Mouse (Mus musculus) gastrocnemius, postnatal 36 days (tissue): ENCODE measurements around the gene Dph5. TPM values are rescaled to one million over a fixed set of nuclear protein-coding genes. Genes with fewer than 3 reads are reported as not detected.
"Not testable (repeated sequence)": the region's sequence is repeated elsewhere in the genome, so short reads cannot be mapped to it uniquely, and the experiment has no call there.

Experiments used
- DNase-seq, 2 experiments: peaks; one replicate each; pipeline ENCODE4 v3.0.0; 2022
- intact Hi-C: fragments of 180-260 bp; cut with DNase I; formaldehyde crosslinking; loops from one replicate; pipeline ENCODE4 v1.15.1; 2025
- total RNA-seq, 2 experiments: library from RNA; stranded (reverse); gene quantifications; 2 replicates each; pipeline ENCODE4 v1.2.3; 2021

Dph5 gene
- total RNA-seq, 2 experiments from 2014 or later, result 4.9 to 6.7 TPM

- DNase-seq, result no peak
- intact Hi-C loops, result no loop called here
These were observed 871 bp downstream of the Dph5 start for GRCm38 (mm10) chr3:115888310-115889106.

GRCm38 (mm10) chr3:115892341-115892740, 4.7 kb downstream of the Dph5 start:
- intact Hi-C loops, result no loop called here
- no peak for DNase-seq

- intact Hi-C loops, result no loop called here
- no peak for DNase-seq
These were observed 5.5 kb downstream of the Dph5 start for GRCm38 (mm10) chr3:115893166-115893565.

GRCm38 (mm10) chr3:115898354-115898948, 10.8 kb downstream of the Dph5 start:
- intact Hi-C loops, result no loop called here
- DNase-seq, result no peak

GRCm38 (mm10) chr3:115902301-115902956, 14.8 kb downstream of the Dph5 start:
- no peak for DNase-seq
- intact Hi-C loops, result no loop called here

- DNase-seq, result no peak
These were observed 17.4 kb downstream of the Dph5 start for GRCm38 (mm10) chr3:115905067-115905466.

GRCm38 (mm10) chr3:115905567-115905966, 17.9 kb downstream of the Dph5 start:
- intact Hi-C loops, result no loop called here

More at GRCm38 (mm10) chr3:115905067-115905466, 17.4 kb downstream of the Dph5 start:
- intact Hi-C loops, result no loop called here

GRCm38 (mm10) chr3:115907406-115907805, 19.8 kb downstream of the Dph5 start:
- DNase-seq, intact Hi-C loops: not testable (repeated sequence)

More at GRCm38 (mm10) chr3:115905567-115905966, 17.9 kb downstream of the Dph5 start:
- DNase-seq, result no peak

GRCm38 (mm10) chr3:115924401-115925190, 37.0 kb downstream of the Dph5 start:
- DNase-seq, result no peak
- intact Hi-C loops, result no loop called here

- no peak for DNase-seq
- intact Hi-C loops, result no loop called here
These were observed 38.9 kb downstream of the Dph5 start for GRCm38 (mm10) chr3:115926531-115926930.

- DNase-seq, result no peak
- intact Hi-C loops, result no loop called here
These were observed 44.1 kb downstream of the Dph5 start for GRCm38 (mm10) chr3:115931701-115932100.

- intact Hi-C loops, result no loop called here
- no peak for DNase-seq
These were observed 45.9 kb downstream of the Dph5 start for GRCm38 (mm10) chr3:115933293-115934186.

GRCm38 (mm10) chr3:115936734-115937599, 49.3 kb downstream of the Dph5 start:
- peak; percentile 36 to 40 for DNase-seq
- intact Hi-C loops, result loop anchor here (2.0 kb wide), 1 partner anchor 46 kb away; no protein-coding TSS in a partner anchor

- DNase-seq, result no peak
- intact Hi-C loops, result loop anchor here (2.0 kb wide), 1 partner anchor 45 kb away; no protein-coding TSS in a partner anchor
These were observed 50.2 kb downstream of the Dph5 start for GRCm38 (mm10) chr3:115937807-115938206.

GRCm38 (mm10) chr3:115940510-115940909, 52.9 kb downstream of the Dph5 start:
- DNase-seq, result no peak
- intact Hi-C loops, result no loop called here

GRCm38 (mm10) chr3:115941464-115941863, 53.8 kb downstream of the Dph5 start:
- no peak for DNase-seq
- intact Hi-C loops, result no loop called here

GRCm38 (mm10) chr3:115944376-115944775, 56.7 kb downstream of the Dph5 start:
- no peak for DNase-seq
- intact Hi-C loops, result no loop called here

- DNase-seq, result no peak
- intact Hi-C loops, result no loop called here
These were observed 58.6 kb downstream of the Dph5 start for GRCm38 (mm10) chr3:115946272-115946671.
